Mouse (Mus musculus): ENCODE results near the gene Exosc10. TPM values are rescaled to one million over a fixed set of nuclear protein-coding genes. Genes with fewer than 3 reads are reported as not detected.

Gene Exosc10
- polyA plus RNA-seq, 1 experiment, result 53.7 TPM

GRCm38 (mm10) chr4:148626623-148627185 lies 68.5 kb downstream of the Exosc10 start, which contains the start of gene Tardbp:
Gene Tardbp (minus strand): TSS chr4:148627019.
- Histone ChIP-seq H3K79me2 (ENCODE audit: control insufficient read depth, insufficient read depth) (peaks cover 49% of the 10 kb centered on the region), H3K4me3 (ENCODE audit: insufficient read depth, poor library complexity, severe bottlenecking) (peak within 1 kb of the TSS; percentile 89), H3K79me3 (ENCODE audit: low read depth) (peaks cover 44% of the 10 kb centered on the region), H3K36me3 (ENCODE audit: control insufficient read depth, insufficient read depth) (peaks cover 34% of the 10 kb centered on the region), H3K27me3 (ENCODE audit: control insufficient read depth, insufficient read depth, insufficient read length) (no peaks in the 10 kb centered on the region), H3ac (ENCODE audit: control insufficient read depth, insufficient read length, low read depth) (peak within 1 kb of the TSS; percentile 96)
- no peak for TF ChIP-seq MYOD1 (IDR thresholded peaks at IDR 0.05; ENCODE audit: control insufficient read depth, insufficient read length, low read depth)
- TF ChIP-seq CTCF (IDR thresholded peaks at IDR 0.05; ENCODE audit: control insufficient read depth, insufficient read depth, insufficient read length), result no peak
- TF ChIP-seq USF1 (IDR thresholded peaks at IDR 0.05; ENCODE audit: low read depth), result no peak
- no peak for TF ChIP-seq MYOG (IDR thresholded peaks at IDR 0.05; ENCODE audit: control insufficient read depth, extremely low read depth, insufficient read length)
- TF ChIP-seq FOSL1 (IDR thresholded peaks at IDR 0.05; ENCODE audit: insufficient read depth, low read length, poor library complexity, severe bottlenecking), result no peak
- TF ChIP-seq MAX (IDR thresholded peaks at IDR 0.05), result no peak
- TF ChIP-seq CEBPB (IDR thresholded peaks at IDR 0.05; ENCODE audit: low read depth), result no peak

GRCm38 (mm10) chr4:148627246-148627645 lies 69.0 kb downstream of the Exosc10 start:
- H3K79me3 ChIP-seq (ENCODE audit: low read depth), result peaks cover 39% of the 10 kb centered on the region
- no peaks in the 10 kb centered on the region for H3K27me3 ChIP-seq (ENCODE audit: control insufficient read depth, insufficient read depth, insufficient read length)

More at GRCm38 (mm10) chr4:148627246-148627645, 69.0 kb downstream of the Exosc10 start:
- Histone ChIP-seq H3ac (ENCODE audit: control insufficient read depth, insufficient read length, low read depth) (no peak overlapping the region), H3K36me3 (ENCODE audit: control insufficient read depth, insufficient read depth) (peaks cover 29% of the 10 kb centered on the region), H3K79me2 (ENCODE audit: control insufficient read depth, insufficient read depth) (peaks cover 44% of the 10 kb centered on the region), H3K4me3 (ENCODE audit: insufficient read depth, poor library complexity, severe bottlenecking) (no peak overlapping the region)
- TF ChIP-seq CTCF (IDR thresholded peaks at IDR 0.05; ENCODE audit: control insufficient read depth, insufficient read depth, insufficient read length) (no peak), USF1 (IDR thresholded peaks at IDR 0.05; ENCODE audit: low read depth) (no peak), MYOG (IDR thresholded peaks at IDR 0.05; ENCODE audit: control insufficient read depth, extremely low read depth, insufficient read length) (no peak), FOSL1 (IDR thresholded peaks at IDR 0.05; ENCODE audit: insufficient read depth, low read length, poor library complexity, severe bottlenecking) (no peak), CEBPB (IDR thresholded peaks at IDR 0.05; ENCODE audit: low read depth) (no peak), MYOD1 (IDR thresholded peaks at IDR 0.05; ENCODE audit: control insufficient read depth, insufficient read length, low read depth) (no peak), MAX (IDR thresholded peaks at IDR 0.05) (no peak)

Other genes starting within 250 kb of the Exosc10 start
- gene Ubiad1, start 113.7 kb upstream of the Exosc10 start, polyA plus RNA-seq (2012; fragmentation: generic; extraction: Trizol), result 19.7 TPM
- gene Mtor, start 109.8 kb upstream of the Exosc10 start, polyA plus RNA-seq (2012; fragmentation: generic; extraction: Trizol), result 20.0 TPM
- 0.04 TPM for gene Angptl7, start 58.0 kb upstream of the Exosc10 start, polyA plus RNA-seq (2012; fragmentation: generic; extraction: Trizol)
- gene Srm, start 33.1 kb downstream of the Exosc10 start, polyA plus RNA-seq (2012; fragmentation: generic; extraction: Trizol), result 282 TPM
- gene Masp2, start 44.1 kb downstream of the Exosc10 start, polyA plus RNA-seq (2012; fragmentation: generic; extraction: Trizol), result 0.36 TPM
- 198 TPM for gene Tardbp, start 68.6 kb downstream of the Exosc10 start, polyA plus RNA-seq (2012; fragmentation: generic; extraction: Trizol)
- gene Gm572, start 84.9 kb downstream of the Exosc10 start, polyA plus RNA-seq (2012; fragmentation: generic; extraction: Trizol), result not detected
- 0.07 TPM for gene Casz1, start 246.0 kb downstream of the Exosc10 start, polyA plus RNA-seq (2012; fragmentation: generic; extraction: Trizol)